In the genomic region with DNA sequence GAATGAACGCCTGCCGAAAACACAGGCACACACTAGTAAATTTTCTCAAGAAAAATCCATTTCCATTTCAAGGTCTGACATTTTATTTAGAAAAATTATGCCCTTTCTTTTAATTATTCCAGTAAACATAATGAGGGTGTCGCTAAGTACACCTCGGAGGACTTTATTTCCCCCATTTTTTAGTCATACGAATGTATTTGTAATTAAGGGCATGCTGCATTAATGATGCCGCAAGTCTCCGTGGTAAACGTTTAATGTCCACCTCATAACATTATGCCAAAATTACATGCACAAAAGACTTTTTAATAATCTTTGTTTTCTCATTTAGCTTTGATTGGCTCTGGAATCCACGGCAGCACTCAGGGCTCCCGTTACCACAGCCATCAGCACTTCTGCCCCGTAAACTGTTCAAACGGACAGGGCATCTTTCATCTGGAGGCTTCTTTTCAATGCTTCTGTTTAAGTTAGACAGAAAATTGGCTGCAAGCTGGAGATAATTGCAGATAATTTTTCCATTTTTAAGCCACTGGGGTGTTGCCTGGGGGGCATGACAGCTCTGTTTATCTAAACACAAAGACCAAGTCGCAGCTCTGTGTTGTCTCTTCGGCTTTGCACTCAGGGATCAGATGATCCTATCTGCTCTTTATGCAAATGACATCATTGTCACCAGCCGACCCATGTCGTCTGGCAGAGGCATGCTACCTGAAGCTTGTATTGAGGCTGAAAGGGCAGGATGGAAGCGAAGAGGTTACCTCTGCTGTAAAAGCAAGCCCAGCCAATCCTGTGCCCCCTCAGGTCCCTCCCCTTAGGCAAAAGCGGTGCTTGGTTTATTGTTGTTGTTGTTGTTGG, we compare ENCODE assay signal across 16 mouse cellular contexts. TPM values are rescaled to one million over a fixed set of nuclear protein-coding genes. Genes with fewer than 3 reads are reported as not detected.
DNase-seq lines count a peak whose midpoint lies in the region; ATAC-seq and TF ChIP-seq lines count a peak whose summit lies in the region.
"Had no signal": no experiment of that assay in that cellular context is flagged by ENCODE, and none has a peak within 500 bp of the region (broad histone marks: within the 10 kb centered on the region; RNA-seq: fewer than 3 reads in every experiment).

No protein-coding gene starts in this region.

- no peak for TF ChIP-seq CTCF in heart, adult 2 months (IDR thresholded peaks at IDR 0.05)

- H3K4me2 ChIP-seq in heart, embryonic 13.5 days: peak overlapping the region; percentile 44
- peak overlapping the region; percentile 25 for H3K4me2 ChIP-seq in forebrain, embryonic 14.5 days (ENCODE audit: low read length)
- H3K4me2 ChIP-seq in hindbrain, embryonic 11.5 days (replicated peaks; ENCODE audit: low read depth, low read length): no peak overlapping the region
- H3K4me2 ChIP-seq in midbrain, embryonic 16.5 days (ENCODE audit: low read length): peak overlapping the region; percentile 43
- no peak overlapping the region for H3K4me2 ChIP-seq in kidney, embryonic 14.5 days (replicated peaks; ENCODE audit: low read depth, low read length)
- H3K4me2 ChIP-seq: embryonic facial prominence, embryonic 15.5 days; limb, embryonic 15.5 days; stomach, embryonic 15.5 days had no signal

- ATAC-seq in heart, embryonic 13.5 days (ENCODE audit: extremely low read depth, insufficient number of reproducible peaks, low FRiP score, low TSS enrichment): no peak
- ATAC-seq in forebrain, embryonic 14.5 days: peak; percentile 68
- ATAC-seq in hindbrain, embryonic 11.5 days (ENCODE audit: low FRiP score): peak; percentile 72
- ATAC-seq in midbrain, embryonic 16.5 days: peak; percentile 83
- ATAC-seq in kidney, embryonic 14.5 days (ENCODE audit: low FRiP score, low TSS enrichment): no peak
- ATAC-seq: intestine, embryonic 16.5 days had no signal

- DNase-seq in heart, adult 2 months: no peak
- DNase-seq in forebrain, embryonic 14.5 days (ENCODE audit: low spot score): peak; percentile 30
- no peak for DNase-seq in hindbrain, embryonic 11.5 days (ENCODE audit: low spot score)
- DNase-seq in spleen, adult 18-20 months: no peak
- DNase-seq: cerebellum, adult 8-10 months; kidney, postnatal 36 days; lung, adult 2 months had no signal

- no peak overlapping the region for H3K9ac ChIP-seq in heart, embryonic 13.5 days
- no peak overlapping the region for H3K9ac ChIP-seq in heart, adult 2 months (ENCODE audit: low read depth, low read length)
- peak overlapping the region; percentile 1; the same call in 1 of the 2 replicates for H3K9ac ChIP-seq in forebrain, embryonic 14.5 days (ENCODE audit: low read length)
- H3K9ac ChIP-seq in hindbrain, embryonic 11.5 days (ENCODE audit: low read depth, low read length): no peak overlapping the region
- peak overlapping the region; percentile 5; the same call in 1 of the 2 replicates for H3K9ac ChIP-seq in midbrain, embryonic 16.5 days (ENCODE audit: low read depth, low read length)
- no peak overlapping the region for H3K9ac ChIP-seq in kidney, embryonic 14.5 days (ENCODE audit: low read depth, low read length)
- H3K9ac ChIP-seq: embryonic facial prominence, embryonic 15.5 days; limb, embryonic 15.5 days; stomach, embryonic 15.5 days had no signal

- no peak for TF ChIP-seq POLR2A in heart, adult 2 months (IDR thresholded peaks at IDR 0.05; ENCODE audit: insufficient read depth, low read depth, low read length)

- H3K27ac ChIP-seq in heart, embryonic 13.5 days (replicated peaks): no peak overlapping the region
- H3K27ac ChIP-seq in heart, adult 2 months: no peak overlapping the region
- no peak overlapping the region for H3K27ac ChIP-seq in forebrain, embryonic 14.5 days (ENCODE audit: low read depth, low read length)
- no peak overlapping the region for H3K27ac ChIP-seq in hindbrain, embryonic 11.5 days (ENCODE audit: low read depth, low read length)
- H3K27ac ChIP-seq in midbrain, embryonic 16.5 days (ENCODE audit: low read length): 0 out of 2 replicates have a peak overlapping the region, but pooled peaks have one; percentile 0
- no peak overlapping the region for H3K27ac ChIP-seq in kidney, embryonic 14.5 days (ENCODE audit: low read depth, low read length)
- H3K27ac ChIP-seq: embryonic facial prominence, embryonic 15.5 days; limb, embryonic 15.5 days; stomach, embryonic 15.5 days had no signal

- no peak overlapping the region for H3K4me3 ChIP-seq in heart, embryonic 13.5 days
- no peak overlapping the region for H3K4me3 ChIP-seq in heart, adult 2 months
- no peak overlapping the region for H3K4me3 ChIP-seq in forebrain, embryonic 14.5 days (ENCODE audit: low read depth, low read length)
- H3K4me3 ChIP-seq in hindbrain, embryonic 11.5 days (ENCODE audit: low read depth, low read length): no peak overlapping the region
- H3K4me3 ChIP-seq in midbrain, embryonic 16.5 days (ENCODE audit: low read depth, low read length): peak overlapping the region; percentile 1; the same call in 1 of the 2 replicates
- no peak overlapping the region for H3K4me3 ChIP-seq in kidney, embryonic 14.5 days (ENCODE audit: low read length)
- H3K4me3 ChIP-seq: embryonic facial prominence, embryonic 15.5 days; limb, embryonic 15.5 days; stomach, embryonic 15.5 days had no signal

- no peaks in the 10 kb centered on the region for H3K27me3 ChIP-seq in heart, embryonic 13.5 days (replicated peaks)
- H3K27me3 ChIP-seq in heart, adult 2 months (ENCODE audit: control insufficient read depth, insufficient read depth, low read length): no peaks in the 10 kb centered on the region
- H3K27me3 ChIP-seq in forebrain, embryonic 14.5 days (replicated peaks; ENCODE audit: control insufficient read depth, insufficient read depth, low read length): no peaks in the 10 kb centered on the region
- H3K27me3 ChIP-seq in hindbrain, embryonic 11.5 days (ENCODE audit: control insufficient read depth, insufficient read depth, low read length): no peaks in the 10 kb centered on the region
- no peaks in the 10 kb centered on the region for H3K27me3 ChIP-seq in midbrain, embryonic 16.5 days (ENCODE audit: control insufficient read depth, insufficient read depth, low read depth, low read length)
- H3K27me3 ChIP-seq in kidney, embryonic 14.5 days (ENCODE audit: control insufficient read depth, insufficient read depth, low read length): no peaks in the 10 kb centered on the region
- H3K27me3 ChIP-seq: embryonic facial prominence, embryonic 15.5 days; limb, embryonic 15.5 days; stomach, embryonic 15.5 days had no signal

- H3K9me3 ChIP-seq in heart, embryonic 13.5 days: no peaks in the 10 kb centered on the region
- H3K9me3 ChIP-seq in forebrain, embryonic 14.5 days (replicated peaks; ENCODE audit: control insufficient read depth, low read length): no peaks in the 10 kb centered on the region
- no peaks in the 10 kb centered on the region for H3K9me3 ChIP-seq in hindbrain, embryonic 11.5 days (ENCODE audit: control insufficient read depth, low read length)
- H3K9me3 ChIP-seq in midbrain, embryonic 16.5 days (replicated peaks; ENCODE audit: control insufficient read depth, low read length, poor library complexity, severe bottlenecking): no peaks in the 10 kb centered on the region
- H3K9me3 ChIP-seq in kidney, embryonic 14.5 days (ENCODE audit: control insufficient read depth, low read length): no peaks in the 10 kb centered on the region
- H3K9me3 ChIP-seq: embryonic facial prominence, embryonic 15.5 days; limb, embryonic 15.5 days; stomach, embryonic 15.5 days had no signal

- 0 out of 2 replicates have a peak, but pooled peaks cover 3% of the 10 kb centered on the region for H3K4me1 ChIP-seq in heart, embryonic 13.5 days
- H3K4me1 ChIP-seq in heart, adult 2 months (ENCODE audit: control insufficient read depth, insufficient read depth, low read length): no peaks in the 10 kb centered on the region
- H3K4me1 ChIP-seq in forebrain, embryonic 14.5 days (ENCODE audit: control insufficient read depth, insufficient read depth, low read length): peaks cover 3% of the 10 kb centered on the region; the same call in 1 of the 2 replicates
- H3K4me1 ChIP-seq in hindbrain, embryonic 11.5 days (replicated peaks; ENCODE audit: control insufficient read depth, insufficient read depth, low read length): no peaks in the 10 kb centered on the region
- peaks cover 12% of the 10 kb centered on the region for H3K4me1 ChIP-seq in midbrain, embryonic 16.5 days (ENCODE audit: control insufficient read depth, insufficient read depth, low read length)
- H3K4me1 ChIP-seq in kidney, embryonic 14.5 days (ENCODE audit: control insufficient read depth, insufficient read depth, low read length): no peaks in the 10 kb centered on the region
- H3K4me1 ChIP-seq: embryonic facial prominence, embryonic 15.5 days; limb, embryonic 15.5 days; stomach, embryonic 15.5 days had no signal

- no peaks in the 10 kb centered on the region for H3K79me2 ChIP-seq in heart, adult 2 months (replicated peaks; ENCODE audit: control insufficient read depth, insufficient read depth, low read length)

- WGBS in heart, embryonic 13.5 days: 50% methylated on average over 18 of the region's 18 CpGs
- WGBS in heart, adult 2 months: 58% methylated on average over 18 of the region's 18 CpGs
- 39% methylated on average over 18 of the region's 18 CpGs for WGBS in forebrain, embryonic 14.5 days
- WGBS in hindbrain, embryonic 11.5 days: 59% methylated on average over 18 of the region's 18 CpGs
- WGBS in midbrain, embryonic 16.5 days: 36% methylated on average over 18 of the region's 18 CpGs
- 69% methylated on average over 18 of the region's 18 CpGs for WGBS in kidney, embryonic 14.5 days

- TF ChIP-seq EP300 in heart, adult 2 months (IDR thresholded peaks at IDR 0.05; ENCODE audit: insufficient read depth, low read depth, low read length): no peak

- no peaks in the 10 kb centered on the region for H3K36me3 ChIP-seq in heart, embryonic 13.5 days
- no peaks in the 10 kb centered on the region for H3K36me3 ChIP-seq in heart, adult 2 months (ENCODE audit: control insufficient read depth, insufficient read depth, low read length)
- H3K36me3 ChIP-seq in forebrain, embryonic 14.5 days (ENCODE audit: control insufficient read depth, insufficient read depth, low read length): no peaks in the 10 kb centered on the region
- no peaks in the 10 kb centered on the region for H3K36me3 ChIP-seq in hindbrain, embryonic 11.5 days (ENCODE audit: control insufficient read depth, insufficient read depth, low read length)
- H3K36me3 ChIP-seq in midbrain, embryonic 16.5 days (ENCODE audit: control insufficient read depth, insufficient read depth, low read length): peaks cover 3% of the 10 kb centered on the region; the same call in 1 of the 2 replicates
- no peaks in the 10 kb centered on the region for H3K36me3 ChIP-seq in kidney, embryonic 14.5 days (ENCODE audit: control insufficient read depth, insufficient read depth, low read length)
- H3K36me3 ChIP-seq: embryonic facial prominence, embryonic 15.5 days; limb, embryonic 15.5 days; stomach, embryonic 15.5 days had no signal

- intact Hi-C loops in heart, adult 2 months (cut with DNase I): no loop called here

RNA-seq across cellular contexts. Expression of gene Ntng1, which starts 12.5 kb away (rescaled TPM):
- polyA plus RNA-seq in heart, embryonic 13.5 days (2015; fragmentation: Nextera tagmentation; extraction: Ambion mirVana): 0.62 and 0.82 TPM in 2 replicates
- under 1 TPM in 1 of 2 experiments, not detected in 1; 0.07 TPM for total RNA-seq in heart, adult 2 months (2021)
- polyA plus RNA-seq in heart, adult 2 months (2012; rRNA removed): 0.06 and 0.12 TPM in 2 replicates
- polyA plus RNA-seq in forebrain, embryonic 14.5 days (2014; fragmentation: Nextera tagmentation; extraction: Ambion mirVana): 12.2 and 17.4 TPM in 2 replicates
- 3.8 and 7.1 TPM in 2 replicates for polyA plus RNA-seq in hindbrain, embryonic 11.5 days (2014; fragmentation: Nextera tagmentation; extraction: Ambion mirVana)
- polyA plus RNA-seq in midbrain, embryonic 16.5 days (2015; fragmentation: Nextera tagmentation; extraction: Ambion mirVana): 53.8 and 67.7 TPM in 2 replicates
- 2.3 and 3.0 TPM in 2 replicates for polyA plus RNA-seq in kidney, embryonic 14.5 days (2014; fragmentation: Nextera tagmentation; extraction: Ambion mirVana)
- total RNA-seq: megakaryocyte progenitor cell, adult 5-6 weeks; neutrophil, adult 5-6 weeks had no signal

Comparison
In these comparisons a context has a peak if more than half of its experiments do, and no peak if none do; other contexts are left out.
1. ATAC-seq: peak in forebrain, embryonic 14.5 days (single experiment), hindbrain, embryonic 11.5 days (single experiment) and midbrain, embryonic 16.5 days (single experiment); none in heart, embryonic 13.5 days (single experiment) and kidney, embryonic 14.5 days (single experiment).
2. H3K4me2 ChIP-seq: peak in heart, embryonic 13.5 days (single experiment), forebrain, embryonic 14.5 days (single experiment) and midbrain, embryonic 16.5 days (single experiment); none in hindbrain, embryonic 11.5 days (single experiment) and kidney, embryonic 14.5 days (single experiment).
3. H3K9ac ChIP-seq: peak in forebrain, embryonic 14.5 days (single experiment) and midbrain, embryonic 16.5 days (single experiment); none in heart, embryonic 13.5 days (single experiment), heart, adult 2 months (single experiment), hindbrain, embryonic 11.5 days (single experiment) and kidney, embryonic 14.5 days (single experiment).